Mouse (Mus musculus): ENCODE measurements around the gene Plpp3. TPM values are rescaled to one million over a fixed set of nuclear protein-coding genes. Genes with fewer than 3 reads are reported as not detected.

Plpp3 gene
- polyA plus RNA-seq, 1 experiment, result 7.0 TPM

GRCm38 (mm10) chr4:105248161-105248560 is 91.0 kb downstream of the Plpp3 start:
- Histone ChIP-seq H3K4me3 (ENCODE audit: insufficient read depth, poor library complexity, severe bottlenecking) (no peak overlapping the region), H3K79me2 (ENCODE audit: control insufficient read depth, insufficient read depth) (no peaks in the 10 kb centered on the region), H3K27me3 (ENCODE audit: control insufficient read depth, insufficient read depth, insufficient read length) (no peaks in the 10 kb centered on the region), H3ac (ENCODE audit: control insufficient read depth, insufficient read length, low read depth) (no peak overlapping the region), H3K79me3 (ENCODE audit: low read depth) (no peaks in the 10 kb centered on the region), H3K36me3 (ENCODE audit: control insufficient read depth, insufficient read depth) (no peaks in the 10 kb centered on the region)
- no peak for TF ChIP-seq USF1 (IDR thresholded peaks at IDR 0.05; ENCODE audit: low read depth)
- no peak for TF ChIP-seq MYOG (IDR thresholded peaks at IDR 0.05; ENCODE audit: control insufficient read depth, extremely low read depth, insufficient read length)
- TF ChIP-seq MYOD1 (IDR thresholded peaks at IDR 0.05; ENCODE audit: control insufficient read depth, insufficient read length, low read depth), result no peak
- TF ChIP-seq MAX (IDR thresholded peaks at IDR 0.05), result no peak
- no peak for TF ChIP-seq FOSL1 (IDR thresholded peaks at IDR 0.05; ENCODE audit: insufficient read depth, low read length, poor library complexity, severe bottlenecking)
- TF ChIP-seq CEBPB (IDR thresholded peaks at IDR 0.05; ENCODE audit: low read depth), result no peak
- no peak for TF ChIP-seq CTCF (IDR thresholded peaks at IDR 0.05; ENCODE audit: control insufficient read depth, insufficient read depth, insufficient read length)

DNA sequence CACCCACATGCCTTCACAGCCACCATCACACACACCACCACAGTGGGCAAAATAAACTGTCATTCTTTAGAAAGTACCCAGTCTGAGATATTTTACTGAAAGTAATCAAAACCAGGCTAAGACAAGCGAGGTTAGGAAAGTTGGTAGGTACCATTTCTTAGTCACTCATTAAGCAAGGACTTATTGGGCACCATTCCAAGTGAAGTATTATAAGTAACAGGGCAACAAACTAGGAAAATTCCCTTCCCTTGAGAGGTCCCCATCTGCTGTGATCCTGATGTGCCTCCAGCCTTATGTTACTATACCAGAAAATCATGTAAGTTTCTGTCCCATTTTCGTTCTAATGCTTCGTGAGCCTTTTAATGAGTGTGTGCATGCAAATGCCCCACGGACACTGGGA is 92.1 kb downstream of the Plpp3 start:
- Histone ChIP-seq H3K27me3 (ENCODE audit: control insufficient read depth, insufficient read depth, insufficient read length) (no peaks in the 10 kb centered on the region), H3K36me3 (ENCODE audit: control insufficient read depth, insufficient read depth) (no peaks in the 10 kb centered on the region), H3K79me3 (ENCODE audit: low read depth) (no peaks in the 10 kb centered on the region), H3ac (ENCODE audit: control insufficient read depth, insufficient read length, low read depth) (no peak overlapping the region), H3K79me2 (ENCODE audit: control insufficient read depth, insufficient read depth) (no peaks in the 10 kb centered on the region), H3K4me3 (ENCODE audit: insufficient read depth, poor library complexity, severe bottlenecking) (no peak overlapping the region)
- TF ChIP-seq CTCF (IDR thresholded peaks at IDR 0.05; ENCODE audit: control insufficient read depth, insufficient read depth, insufficient read length) (no peak), FOSL1 (IDR thresholded peaks at IDR 0.05; ENCODE audit: insufficient read depth, low read length, poor library complexity, severe bottlenecking) (no peak)

- Histone ChIP-seq H3K79me2 (ENCODE audit: control insufficient read depth, insufficient read depth) (no peaks in the 10 kb centered on the region), H3K4me3 (ENCODE audit: insufficient read depth, poor library complexity, severe bottlenecking) (no peak overlapping the region), H3ac (ENCODE audit: control insufficient read depth, insufficient read length, low read depth) (no peak overlapping the region), H3K27me3 (ENCODE audit: control insufficient read depth, insufficient read depth, insufficient read length) (no peaks in the 10 kb centered on the region), H3K79me3 (ENCODE audit: low read depth) (no peaks in the 10 kb centered on the region), H3K36me3 (ENCODE audit: control insufficient read depth, insufficient read depth) (no peaks in the 10 kb centered on the region)
- TF ChIP-seq CEBPB (IDR thresholded peaks at IDR 0.05; ENCODE audit: low read depth), result no peak
- no peak for TF ChIP-seq USF1 (IDR thresholded peaks at IDR 0.05; ENCODE audit: low read depth)
- no peak for TF ChIP-seq CTCF (IDR thresholded peaks at IDR 0.05; ENCODE audit: control insufficient read depth, insufficient read depth, insufficient read length)
- no peak for TF ChIP-seq MYOD1 (IDR thresholded peaks at IDR 0.05; ENCODE audit: control insufficient read depth, insufficient read length, low read depth)
- no peak for TF ChIP-seq MAX (IDR thresholded peaks at IDR 0.05)
- no peak for TF ChIP-seq MYOG (IDR thresholded peaks at IDR 0.05; ENCODE audit: control insufficient read depth, extremely low read depth, insufficient read length)
- no peak for TF ChIP-seq FOSL1 (IDR thresholded peaks at IDR 0.05; ENCODE audit: insufficient read depth, low read length, poor library complexity, severe bottlenecking)
These were observed 93.8 kb downstream of the Plpp3 start for GRCm38 (mm10) chr4:105250946-105251345.

DNA sequence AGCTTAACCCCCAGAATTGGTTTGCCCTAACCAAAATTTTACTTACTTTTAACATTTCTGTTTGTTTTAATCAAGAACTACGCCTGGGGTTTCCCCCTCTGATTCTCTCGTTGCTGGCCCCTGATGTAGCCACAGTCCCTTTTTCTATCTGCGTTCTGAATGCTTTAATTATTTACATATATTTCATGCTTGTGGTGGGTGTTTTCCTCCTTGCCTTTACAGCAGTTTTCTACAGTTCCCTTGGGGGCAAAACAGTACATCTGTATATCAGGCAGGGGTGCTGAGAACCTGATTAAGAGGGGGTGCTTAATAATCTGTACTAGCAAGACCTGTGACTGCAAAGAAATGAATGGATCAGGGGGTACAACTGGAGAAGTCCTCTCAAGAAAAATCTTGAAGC is 94.9 kb downstream of the Plpp3 start:
- Histone ChIP-seq H3K36me3 (ENCODE audit: control insufficient read depth, insufficient read depth) (no peaks in the 10 kb centered on the region), H3K27me3 (ENCODE audit: control insufficient read depth, insufficient read depth, insufficient read length) (no peaks in the 10 kb centered on the region), H3K79me3 (ENCODE audit: low read depth) (no peaks in the 10 kb centered on the region), H3ac (ENCODE audit: control insufficient read depth, insufficient read length, low read depth) (no peak overlapping the region), H3K4me3 (ENCODE audit: insufficient read depth, poor library complexity, severe bottlenecking) (no peak overlapping the region), H3K79me2 (ENCODE audit: control insufficient read depth, insufficient read depth) (no peaks in the 10 kb centered on the region)
- TF ChIP-seq CTCF (IDR thresholded peaks at IDR 0.05; ENCODE audit: control insufficient read depth, insufficient read depth, insufficient read length) (no peak), MYOD1 (IDR thresholded peaks at IDR 0.05; ENCODE audit: control insufficient read depth, insufficient read length, low read depth) (no peak), MAX (IDR thresholded peaks at IDR 0.05) (no peak), CEBPB (IDR thresholded peaks at IDR 0.05; ENCODE audit: low read depth) (no peak), USF1 (IDR thresholded peaks at IDR 0.05; ENCODE audit: low read depth) (no peak), FOSL1 (IDR thresholded peaks at IDR 0.05; ENCODE audit: insufficient read depth, low read length, poor library complexity, severe bottlenecking) (no peak), MYOG (IDR thresholded peaks at IDR 0.05; ENCODE audit: control insufficient read depth, extremely low read depth, insufficient read length) (no peak)

DNA sequence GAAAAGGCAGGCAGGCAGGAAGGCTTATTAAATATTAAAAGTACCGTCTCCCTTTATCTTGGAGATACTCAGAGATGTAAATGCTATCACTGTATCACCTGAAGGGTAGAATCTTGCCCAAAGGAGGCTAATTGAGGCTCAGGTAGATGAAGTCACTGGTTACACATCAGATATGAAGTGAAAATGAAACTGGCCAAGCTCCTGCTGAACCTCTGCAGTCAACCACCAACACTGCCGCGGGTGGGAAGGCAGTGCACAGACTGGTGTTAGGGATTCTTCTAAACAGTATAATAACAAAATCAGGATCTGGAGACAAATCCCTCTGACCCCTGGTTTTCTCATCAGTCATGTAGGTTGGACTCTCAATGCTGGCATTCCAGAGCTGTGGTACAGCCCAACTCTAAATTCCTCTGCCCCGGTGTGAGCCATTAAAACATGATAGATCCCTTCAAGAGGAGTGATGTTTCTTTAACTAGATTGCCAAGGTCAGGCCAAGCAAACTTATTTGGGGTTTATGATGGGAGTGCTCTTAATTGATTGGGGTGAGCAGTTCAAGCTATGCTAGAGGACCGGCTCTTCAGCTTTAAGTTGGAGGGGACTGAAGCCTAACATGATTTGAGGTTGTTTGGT is 95.5 kb downstream of the Plpp3 start:
- Histone ChIP-seq H3ac (ENCODE audit: control insufficient read depth, insufficient read length, low read depth) (no peak overlapping the region), H3K36me3 (ENCODE audit: control insufficient read depth, insufficient read depth) (no peaks in the 10 kb centered on the region), H3K79me2 (ENCODE audit: control insufficient read depth, insufficient read depth) (no peaks in the 10 kb centered on the region), H3K79me3 (ENCODE audit: low read depth) (no peaks in the 10 kb centered on the region), H3K27me3 (ENCODE audit: control insufficient read depth, insufficient read depth, insufficient read length) (no peaks in the 10 kb centered on the region), H3K4me3 (ENCODE audit: insufficient read depth, poor library complexity, severe bottlenecking) (no peak overlapping the region)
- TF ChIP-seq CEBPB (IDR thresholded peaks at IDR 0.05; ENCODE audit: low read depth), result no peak
- no peak for TF ChIP-seq MAX (IDR thresholded peaks at IDR 0.05)
- TF ChIP-seq CTCF (IDR thresholded peaks at IDR 0.05; ENCODE audit: control insufficient read depth, insufficient read depth, insufficient read length), result no peak
- TF ChIP-seq MYOG (IDR thresholded peaks at IDR 0.05; ENCODE audit: control insufficient read depth, extremely low read depth, insufficient read length), result no peak
- TF ChIP-seq USF1 (IDR thresholded peaks at IDR 0.05; ENCODE audit: low read depth), result no peak
- TF ChIP-seq FOSL1 (IDR thresholded peaks at IDR 0.05; ENCODE audit: insufficient read depth, low read length, poor library complexity, severe bottlenecking), result no peak
- TF ChIP-seq MYOD1 (IDR thresholded peaks at IDR 0.05; ENCODE audit: control insufficient read depth, insufficient read length, low read depth), result no peak

Measured in C2C12 (cell line).